Mouse (Mus musculus) CH12.LX (cell line): Measurements from ENCODE around the gene E330017A01Rik. TPM values are rescaled to one million over a fixed set of nuclear protein-coding genes. Genes with fewer than 3 reads are reported as not detected.

ENCODE experiments used
- DNase-seq: peaks from one replicate; pipeline ENCODE4 v3.0.0-alpha.2; 2013; ENCODE audit errors: extremely low read depth
- H3K27ac ChIP-seq: 2 replicates; pipeline ENCODE4 v1.5.1; 2012; ENCODE audit warnings: low read depth, mild to moderate bottlenecking, control low read depth, moderate library complexity; ENCODE audit not compliant: insufficient read depth
- H3K27me3 ChIP-seq: replicated peaks from 2 replicates; pipeline ENCODE3; 2012; ENCODE audit warnings: inconsistent platforms
- H3K36me3 ChIP-seq, 2 experiments: replicated peaks in 1 of 2; 2 replicates each; pipeline versions ENCODE3 to v1.6.1; 2012; ENCODE audit warnings: inconsistent platforms in 1 of 2, low read length in 1 of 2, mild to moderate bottlenecking in 1 of 2, mixed read lengths in 1 of 2, moderate library complexity in 1 of 2; ENCODE audit not compliant: control insufficient read depth in 1 of 2, insufficient read depth in 1 of 2
- H3K4me1 ChIP-seq, 2 experiments: 2 replicates each; pipeline ENCODE4 v1.6.1; 2012; ENCODE audit warnings: inconsistent platforms in 1 of 2, moderate library complexity in 1 of 2; ENCODE audit not compliant: insufficient read depth in 2 of 2, control insufficient read depth in 1 of 2
- H3K4me2 ChIP-seq: 2 replicates; pipeline ENCODE4 v1.6.1; 2012; ENCODE audit warnings: low read depth, mild to moderate bottlenecking, control low read depth; ENCODE audit not compliant: poor library complexity, insufficient read depth, severe bottlenecking
- H3K4me3 ChIP-seq, 3 experiments: fragments of 150-350 bp in 1 of 3; sonication (generic) in 1 of 3; replicated peaks in 1 of 3; 2 replicates each; pipeline versions ENCODE3 to v1.5.1; 2011 to 2012; ENCODE audit warnings: low read depth in 2 of 3, low read length in 2 of 3, mild to moderate bottlenecking in 2 of 3, moderate library complexity in 2 of 3, control low read depth in 1 of 3, improper control_type of control experiment in 1 of 3, inconsistent platforms in 1 of 3, mixed read lengths in 1 of 3; ENCODE audit not compliant: poor library complexity in 1 of 3
- H3K79me2 ChIP-seq: replicated peaks from 2 replicates; pipeline ENCODE4 v1.6.1; 2012; ENCODE audit warnings: mild to moderate bottlenecking, moderate library complexity; ENCODE audit not compliant: control insufficient read depth, poor library complexity, insufficient read depth, severe bottlenecking; ENCODE audit errors: extremely low read depth
- H3K9ac ChIP-seq: 2 replicates; pipeline ENCODE4 v1.6.1; 2012; ENCODE audit warnings: low read depth, mild to moderate bottlenecking, control low read depth, moderate library complexity; ENCODE audit not compliant: insufficient read depth
- H3K9me3 ChIP-seq: replicated peaks from 2 replicates; pipeline ENCODE3; 2012; ENCODE audit warnings: low read length, inconsistent platforms, mixed read lengths
- BHLHE40 ChIP-seq: IDR thresholded peaks from 2 replicates; pipeline ENCODE4 v1.6.1; 2011; ENCODE audit warnings: mild to moderate bottlenecking, low read depth, low read length, improper control_type of control experiment
- CHD2 ChIP-seq: IDR thresholded peaks from 2 replicates; pipeline ENCODE4 v1.6.1; 2011; ENCODE audit warnings: low read length, improper control_type of control experiment
- E2F4 ChIP-seq: IDR thresholded peaks from 2 replicates; pipeline ENCODE4 v1.6.1; 2011; ENCODE audit warnings: low read depth, low read length, improper control_type of control experiment; ENCODE audit not compliant: insufficient replicate concordance
- GABPA ChIP-seq: IDR thresholded peaks from 2 replicates; pipeline ENCODE4 v1.6.1; 2012; ENCODE audit warnings: low read depth, low read length, improper control_type of control experiment, inconsistent platforms; ENCODE audit not compliant: insufficient replicate concordance
- HCFC1 ChIP-seq: IDR thresholded peaks from 2 replicates; pipeline ENCODE4 v1.6.1; 2012; ENCODE audit warnings: low read depth, mild to moderate bottlenecking, inconsistent platforms, low read length, improper control_type of control experiment
- MEF2A ChIP-seq: IDR thresholded peaks from 2 replicates; pipeline ENCODE4 v1.6.1; 2014; ENCODE audit warnings: low read depth, mild to moderate bottlenecking, inconsistent platforms, low read length, improper control_type of control experiment, borderline replicate concordance
- MXI1 ChIP-seq: IDR thresholded peaks from 2 replicates; pipeline ENCODE4 v1.6.1; 2011; ENCODE audit warnings: mild to moderate bottlenecking, low read depth, low read length, improper control_type of control experiment
- MYC ChIP-seq: IDR thresholded peaks from 2 replicates; pipeline ENCODE4 v1.6.1; 2011; ENCODE audit warnings: low read depth, mild to moderate bottlenecking, improper control_type of control experiment, low read length
- POLR2AphosphoS2 ChIP-seq: IDR thresholded peaks from 2 replicates; pipeline ENCODE4 v1.6.1; 2011; ENCODE audit warnings: low read depth, low read length, improper control_type of control experiment
- SIN3A ChIP-seq: IDR thresholded peaks from 2 replicates; pipeline ENCODE4 v1.6.1; 2012; ENCODE audit warnings: low read length, improper control_type of control experiment, inconsistent platforms
- TBP ChIP-seq: conservative IDR thresholded peaks from 2 replicates; pipeline ENCODE4 v1.6.1; 2011; ENCODE audit warnings: low read depth, low read length, improper control_type of control experiment
- TCF12 ChIP-seq: IDR thresholded peaks from 2 replicates; pipeline ENCODE4 v1.6.1; 2014; ENCODE audit warnings: low read depth, mild to moderate bottlenecking, inconsistent platforms, low read length, improper control_type of control experiment
- UBTF ChIP-seq: IDR thresholded peaks from 2 replicates; pipeline ENCODE4 v1.6.1; 2012; ENCODE audit warnings: low read depth, mild to moderate bottlenecking, inconsistent platforms, low read length, improper control_type of control experiment, moderate library complexity
- USF1 ChIP-seq: IDR thresholded peaks from 2 replicates; pipeline ENCODE4 v1.6.1; 2014; ENCODE audit warnings: low read depth, mild to moderate bottlenecking, inconsistent platforms, low read length, improper control_type of control experiment
- ZC3H11A ChIP-seq: IDR thresholded peaks from 2 replicates; pipeline ENCODE4 v1.6.1; 2012; ENCODE audit warnings: low read depth, mild to moderate bottlenecking, inconsistent platforms, low read length, improper control_type of control experiment
- ZKSCAN1 ChIP-seq: IDR thresholded peaks from 2 replicates; pipeline ENCODE4 v1.6.1; 2012; ENCODE audit warnings: low read depth, inconsistent platforms, low read length, improper control_type of control experiment, borderline replicate concordance
- ZMIZ1 ChIP-seq: IDR thresholded peaks from 2 replicates; pipeline ENCODE4 v1.6.1; 2012; ENCODE audit warnings: low read depth, mild to moderate bottlenecking, inconsistent platforms, low read length, improper control_type of control experiment
- ZNF384 ChIP-seq: IDR thresholded peaks from 2 replicates; pipeline ENCODE4 v1.6.1; 2012; ENCODE audit warnings: low read depth, low read length, improper control_type of control experiment, inconsistent platforms
- dilution Hi-C: fragments of 300-500 bp; cut with MboI; formaldehyde crosslinking; loops from 2 replicates; pipeline ENCODE4 v1.14.3; 2020; ENCODE audit warnings: low sequenced_read_pairs; ENCODE audit not compliant: extremely low pct_unique_long_range_greater_than_20kb, extremely low pct_ligation_motif_present
- in situ Hi-C: fragments of 300-500 bp; cut with MboI; formaldehyde crosslinking; loops from 3 replicates; pipeline ENCODE4 v1.14.3; 2019; ENCODE audit warnings: low sequenced_read_pairs, low pct_ligation_motif_present, low pct_unique_long_range_greater_than_20kb, mixed read lengths
- polyA plus RNA-seq: library from polyadenylated mRNA; unstranded; fragments of >175 nt; gene quantifications from 2 replicates; pipeline ENCODE4 v1.2.1, GENCODE M21; 2012; ENCODE audit warnings: low read depth; ENCODE audit not compliant: insufficient read length
- total RNA-seq, 2 experiments: library from RNA; depleted of rRNA; stranded (reverse); fragments of 300-350 nt in 1 of 2; fragments of >200 nt in 1 of 2; gene quantifications; 2 replicates each; pipeline ENCODE4 v1.2.3; 2012 to 2014

The E330017A01Rik gene
- total and polyA plus RNA-seq, 3 experiments: 0.21 TPM; not detected in 2

DNA sequence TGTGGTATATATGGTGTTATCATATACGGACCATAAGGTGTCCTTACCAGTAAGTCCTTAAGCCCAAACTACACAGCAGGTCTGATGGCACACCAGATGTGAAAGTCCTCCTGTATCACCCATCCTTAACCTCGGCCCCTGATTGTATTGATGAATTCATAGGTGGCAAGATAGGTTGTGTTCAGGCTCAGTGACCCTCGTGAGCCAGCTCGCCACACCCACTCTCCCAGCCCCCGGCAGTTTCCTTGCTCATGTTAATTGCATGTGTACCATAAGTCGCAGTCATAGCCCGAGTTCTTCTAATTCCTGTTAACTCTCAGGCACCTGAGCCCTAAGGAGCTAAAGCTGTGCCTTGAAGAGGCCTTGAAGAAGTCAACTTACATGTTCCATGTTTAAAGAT lies 37.6 kb upstream of the E330017A01Rik start:
- Histone ChIP-seq H3K4me3 (no peak overlapping the region), H3K4me2 (no peak overlapping the region), H3K27ac (no peak overlapping the region), H3K9ac (no peak overlapping the region), H3K9me3 (no peaks in the 10 kb centered on the region), H3K27me3 (no peaks in the 10 kb centered on the region), H3K36me3 (peaks cover 53 to 71% of the 10 kb centered on the region in 2 experiments), H3K4me1 (peaks cover 3 to 19% of the 10 kb centered on the region in 2 experiments; a peak in 3 of 4 replicates), H3K79me2 (peaks cover 14% of the 10 kb centered on the region)
- TF ChIP-seq BHLHE40 (no peak), ZC3H11A (no peak), ZKSCAN1 (no peak), POLR2AphosphoS2 (no peak), UBTF (no peak), USF1 (no peak), MYC (no peak), ZNF384 (no peak), CHD2 (no peak), SIN3A (no peak), TBP (no peak), MEF2A (no peak), HCFC1 (no peak), TCF12 (no peak), GABPA (no peak), MXI1 (no peak), ZMIZ1 (no peak), E2F4 (no peak)
- in situ Hi-C loops: no loop called here
- DNase-seq: no peak
- dilution Hi-C loops: no loop called here

DNA sequence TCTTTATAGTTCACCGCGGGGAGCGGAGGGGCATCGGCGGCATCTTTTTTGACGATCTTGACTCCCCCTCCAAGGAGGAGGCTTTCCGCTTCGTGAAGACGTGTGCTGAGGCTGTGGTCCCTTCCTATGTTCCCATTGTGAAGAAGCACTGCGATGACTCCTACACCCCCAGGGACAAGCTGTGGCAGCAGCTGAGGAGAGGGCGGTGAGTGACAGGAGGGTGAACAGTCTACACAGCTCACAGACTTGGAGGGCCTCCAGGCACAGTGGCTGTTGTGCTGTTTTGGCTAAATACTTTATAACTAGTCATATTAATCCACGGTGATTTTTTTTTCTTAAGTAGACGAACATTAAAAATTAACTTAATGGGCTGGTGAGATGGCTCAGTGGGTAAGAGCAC lies 36.7 kb upstream of the E330017A01Rik start:
- H3K79me2 ChIP-seq: peaks cover 23% of the 10 kb centered on the region
- H3K9me3 ChIP-seq: no peaks in the 10 kb centered on the region
- no peak overlapping the region for H3K4me2 ChIP-seq
- peaks cover 3 to 19% of the 10 kb centered on the region in 2 experiments; a peak in 3 of 4 replicates for H3K4me1 ChIP-seq
- in situ Hi-C loops (no loop called here), dilution Hi-C loops (no loop called here)
- H3K36me3 ChIP-seq: peaks cover 48 to 64% of the 10 kb centered on the region in 2 experiments
- TF ChIP-seq BHLHE40 (no peak), E2F4 (no peak)
- no peak overlapping the region for H3K4me3 ChIP-seq
- DNase-seq: no peak
- H3K9ac ChIP-seq: no peak overlapping the region
- H3K27me3 ChIP-seq: no peaks in the 10 kb centered on the region
- H3K27ac ChIP-seq: no peak overlapping the region
